Mouse (Mus musculus) bone marrow, adult 2 months (tissue): ENCODE results near the gene Faf1. TPM values are rescaled to one million over a fixed set of nuclear protein-coding genes. Genes with fewer than 3 reads are reported as not detected.

Experiments used
- H3K27ac ChIP-seq: fragments of 200-500 bp; 2 replicates; pipeline ENCODE4 v1.5.1; 2012; ENCODE audit warnings: low read depth, mild to moderate bottlenecking, control low read depth, inconsistent platforms, low read length; ENCODE audit not compliant: control insufficient read depth, poor library complexity, insufficient read depth
- H3K4me1 ChIP-seq: fragments of 200-500 bp; 2 replicates; pipeline ENCODE4 v1.6.1; 2011; ENCODE audit warnings: low read length; ENCODE audit not compliant: control insufficient read depth, insufficient read depth
- H3K4me3 ChIP-seq: fragments of 200-500 bp; replicated peaks from 2 replicates; pipeline ENCODE3; 2011; ENCODE audit warnings: mild to moderate bottlenecking, low read depth, low read length, control low read depth; ENCODE audit not compliant: control insufficient read depth
- CTCF ChIP-seq: fragments of 200-500 bp; IDR thresholded peaks from 2 replicates; pipeline ENCODE4 v1.5.1; 2011; ENCODE audit warnings: low read length, control low read depth; ENCODE audit not compliant: control insufficient read depth, insufficient read depth
- POLR2A ChIP-seq: fragments of 200-500 bp; IDR thresholded peaks from 2 replicates; pipeline ENCODE4 v1.6.1; 2011; ENCODE audit warnings: low read depth, mild to moderate bottlenecking, control low read depth, low read length, borderline replicate concordance; ENCODE audit not compliant: control insufficient read depth
- WGBS: fragments of 180-500 bp; shearing (Covaris S2); methylation state at CpG from one replicate; pipeline ENCODE4 v1.1.7; 2018; 5-methylcytosine and 5-hydroxymethylcytosine counted together
- polyA plus RNA-seq: library from polyadenylated mRNA; stranded (reverse); fragments of >200 nt; gene quantifications from 2 replicates; pipeline ENCODE4 v1.2.4, GENCODE M21; 2011; ENCODE audit warnings: low replicate concordance; ENCODE audit not compliant: missing spikeins, insufficient read depth, insufficient read length

The Faf1 gene
- polyA plus RNA-seq, 1 experiment = 22.5 TPM

DNA sequence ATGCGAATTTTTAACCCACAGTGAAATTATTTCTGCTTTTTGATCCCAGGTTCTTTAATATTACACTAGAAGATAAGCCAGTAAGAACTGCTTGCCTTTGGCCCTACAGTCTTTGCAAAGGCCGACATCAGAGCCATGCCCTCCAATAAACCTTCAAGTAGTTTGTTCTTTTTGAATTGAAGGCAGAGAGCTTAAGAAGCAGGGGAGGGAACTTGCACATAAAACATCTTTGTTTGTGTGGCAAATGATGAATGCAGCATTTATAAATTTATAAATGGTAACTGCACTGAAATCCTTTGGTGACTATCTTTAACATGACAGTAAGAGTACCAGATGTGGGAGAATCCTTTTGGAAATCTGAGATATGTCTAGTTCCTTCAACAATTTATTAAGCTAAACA, 16.8 kb upstream of the Faf1 start:
- H3K27ac ChIP-seq = no peak overlapping the region
- WGBS = 86% methylated on average over 2 of the region's 2 CpGs
- H3K4me1 ChIP-seq = no peaks in the 10 kb centered on the region
- no peak overlapping the region for H3K4me3 ChIP-seq
- TF ChIP-seq CTCF = no peak
- TF ChIP-seq POLR2A = no peak

GRCm38 (mm10) chr4:109660568-109660967, 15.8 kb upstream of the Faf1 start:
- 92% methylated on average over 3 of the region's 3 CpGs for WGBS
- no peaks in the 10 kb centered on the region for H3K4me1 ChIP-seq
- no peak overlapping the region for H3K4me3 ChIP-seq
- TF ChIP-seq POLR2A = no peak
- TF ChIP-seq CTCF = no peak
- H3K27ac ChIP-seq = no peak overlapping the region

- no peaks in the 10 kb centered on the region for H3K4me1 ChIP-seq
- no peak for TF ChIP-seq POLR2A
- TF ChIP-seq CTCF = no peak
- WGBS = 89% methylated on average over 5 of the region's 5 CpGs
Observed at GRCm38 (mm10) chr4:109661183-109661582, 15.2 kb upstream of the Faf1 start.

DNA sequence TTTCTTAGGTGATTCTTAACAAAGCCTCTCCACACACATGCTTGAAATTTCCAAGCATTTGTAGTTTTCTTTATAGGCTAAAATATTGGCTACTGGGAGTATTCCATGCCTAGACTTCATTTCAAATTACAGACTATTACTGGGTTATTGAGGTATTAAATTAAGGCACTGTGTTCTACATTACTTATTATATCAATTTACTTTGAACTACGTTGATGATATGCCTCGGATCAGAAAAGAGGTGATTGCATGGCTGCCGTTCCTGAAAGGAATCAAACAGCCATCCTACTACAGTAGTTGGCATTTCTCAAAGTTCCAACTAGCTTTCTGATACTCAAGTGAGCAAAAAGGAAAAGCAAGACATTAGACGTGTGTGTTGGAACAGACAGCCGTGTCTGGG, 14.1 kb upstream of the Faf1 start:
- Histone ChIP-seq H3K27ac (no peak overlapping the region), H3K4me3 (no peak overlapping the region), H3K4me1 (no peaks in the 10 kb centered on the region)
- TF ChIP-seq POLR2A (no peak), CTCF (no peak)
- 84% methylated on average over 5 of the region's 5 CpGs for WGBS

More at GRCm38 (mm10) chr4:109661183-109661582, 15.2 kb upstream of the Faf1 start:
- Histone ChIP-seq H3K27ac (no peak overlapping the region), H3K4me3 (no peak overlapping the region)

- 27% methylated on average over 5 of the region's 5 CpGs for WGBS
- Histone ChIP-seq H3K4me1 (no peaks in the 10 kb centered on the region; the same call in 1 of the 2 replicates), H3K27ac (no peak overlapping the region), H3K4me3 (peak overlapping the region; percentile 95)
- TF ChIP-seq CTCF (no peak), POLR2A (no peak)
Observed at GRCm38 (mm10) chr4:109664091-109664490, 12.3 kb upstream of the Faf1 start.

DNA sequence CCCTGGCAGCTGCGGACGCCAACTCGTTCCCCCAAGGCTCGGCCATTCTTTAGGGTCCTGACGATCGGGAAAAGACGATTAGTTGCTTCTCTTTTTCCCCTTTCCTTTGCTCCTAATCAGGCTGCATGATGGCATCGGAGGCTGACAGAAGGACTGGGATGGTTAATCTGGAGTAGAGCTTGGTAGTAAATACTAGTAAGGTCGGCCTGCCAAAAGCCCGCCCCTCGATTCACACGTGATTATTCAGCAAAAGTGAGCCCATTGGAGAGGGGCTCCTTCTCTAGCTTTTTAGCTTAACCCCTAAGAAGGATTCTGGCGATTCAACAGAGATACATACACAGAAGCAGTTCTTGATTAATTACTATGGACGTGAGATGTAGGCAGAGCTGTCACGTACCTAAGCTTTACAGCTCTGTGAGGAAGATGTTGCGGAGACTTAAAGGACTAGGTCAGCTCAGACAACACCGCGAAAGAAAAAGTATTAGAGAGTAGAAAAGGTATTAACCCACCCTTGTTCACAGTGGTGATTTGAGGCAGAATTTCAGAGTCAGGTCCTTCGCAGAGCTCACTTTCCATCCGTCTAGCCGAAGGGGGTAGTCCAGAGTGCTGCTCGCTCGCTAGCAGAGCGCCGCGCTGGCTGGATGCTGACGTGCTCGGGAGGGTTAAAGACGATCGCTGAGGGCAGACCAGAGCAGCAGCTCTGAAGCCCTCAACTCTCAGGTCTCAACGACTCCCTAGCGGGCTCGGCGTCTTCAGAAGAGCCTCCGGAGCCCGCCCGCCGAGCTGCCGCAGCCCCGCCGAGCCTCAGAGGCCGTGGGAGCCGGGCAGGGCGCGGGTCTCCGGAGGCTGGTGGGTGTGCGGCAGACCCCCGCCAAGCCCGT, 11.0 kb upstream of the Faf1 start:
- Histone ChIP-seq H3K27ac (peak overlapping the region; percentile 100), H3K4me3 (peak overlapping the region; percentile 95), H3K4me1 (no peaks in the 10 kb centered on the region; the same call in 1 of the 2 replicates)
- TF ChIP-seq POLR2A = peak; percentile 48; the same call in 1 of the 2 replicates
- 0 out of 2 replicates have a peak, but pooled peaks have one; percentile 2 for TF ChIP-seq CTCF
- under 1% methylated on average over 49 of the region's 49 CpGs for WGBS

DNA sequence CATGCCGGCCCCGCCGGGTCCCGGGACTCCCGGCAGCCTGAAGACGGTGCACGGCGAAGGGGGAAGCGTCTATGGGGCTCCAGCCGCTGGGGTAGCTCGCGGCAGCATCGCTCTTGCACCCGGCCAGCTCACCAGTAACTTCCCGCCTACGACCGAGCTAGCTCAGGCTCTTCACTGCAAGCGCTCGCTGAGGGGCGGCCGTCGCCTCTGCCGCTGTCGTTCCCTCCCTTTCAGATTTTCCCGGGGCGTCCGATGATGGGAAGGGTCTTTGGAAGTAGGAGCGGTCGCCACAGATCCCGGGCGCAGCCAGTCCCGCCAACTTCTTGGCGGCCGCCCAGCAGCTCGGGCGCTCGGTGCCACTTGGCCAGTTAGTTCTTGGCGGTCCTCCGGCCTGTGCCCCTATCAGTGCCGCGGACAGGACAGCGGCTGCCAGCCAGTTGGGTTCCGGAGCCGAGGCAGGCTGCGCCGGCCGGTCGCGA, 10.4 kb upstream of the Faf1 start:
- WGBS = 1% methylated on average over 49 of the region's 49 CpGs
- TF ChIP-seq CTCF (no peak), POLR2A (peak; percentile 24; the same call in 1 of the 2 replicates)
- H3K4me3 ChIP-seq = peak overlapping the region; percentile 95
- peak overlapping the region; percentile 100 for H3K27ac ChIP-seq
- H3K4me1 ChIP-seq = no peaks in the 10 kb centered on the region; the same call in 1 of the 2 replicates

DNA sequence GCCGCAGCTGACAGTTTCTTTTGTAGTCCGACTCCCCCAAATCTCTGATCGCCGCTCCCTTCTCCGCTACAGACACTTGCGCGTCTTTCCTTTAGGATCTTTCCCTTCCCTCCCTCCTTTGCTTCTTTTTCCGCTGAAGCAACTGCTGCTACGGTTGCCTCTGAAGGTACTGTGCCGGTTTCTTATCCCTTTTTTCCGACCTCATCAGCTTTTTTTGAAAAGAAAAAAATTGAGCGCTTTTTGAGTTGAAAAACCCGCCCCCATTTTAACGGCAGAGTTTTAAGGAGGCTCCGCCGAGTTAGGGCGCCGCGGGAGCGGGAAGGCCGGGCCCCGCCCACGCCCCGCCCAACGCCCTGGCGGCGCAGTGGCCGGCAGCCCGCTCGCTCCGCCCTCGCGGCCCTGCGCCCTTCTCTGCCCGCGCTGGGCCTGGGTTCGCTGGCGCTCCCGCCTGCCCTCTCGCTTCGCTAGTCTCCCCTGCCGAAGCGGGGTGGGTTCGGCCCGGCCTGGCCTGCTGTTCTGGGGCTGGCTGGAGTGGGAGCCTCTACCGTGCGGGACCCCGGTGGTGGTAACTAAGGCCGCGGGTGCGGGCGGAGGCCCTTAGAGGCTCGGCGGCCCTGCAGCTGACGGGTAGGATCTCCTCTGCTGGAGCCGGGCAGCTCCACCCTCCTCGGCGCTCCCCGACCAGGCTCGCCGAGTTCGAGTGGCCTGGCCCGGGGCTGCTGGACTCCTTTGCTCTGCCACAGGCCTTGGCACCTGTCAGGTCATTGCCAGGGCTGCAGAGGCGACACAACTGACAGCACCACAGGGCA, 9.7 kb upstream of the Faf1 start, which contains the start of gene Cdkn2c:
Cdkn2c (minus strand) TSS at position 729 of the 809 bp plus-strand sequence.
- H3K27ac ChIP-seq = peak within 1 kb of the TSS; percentile 100
- TF ChIP-seq POLR2A (peak; percentile 95), CTCF (no peak)
- H3K4me3 ChIP-seq = peak within 1 kb of the TSS; percentile 95
- no peaks in the 10 kb centered on the region; the same call in 1 of the 2 replicates for H3K4me1 ChIP-seq
- WGBS = under 1% methylated on average over 64 of the region's 64 CpGs

DNA sequence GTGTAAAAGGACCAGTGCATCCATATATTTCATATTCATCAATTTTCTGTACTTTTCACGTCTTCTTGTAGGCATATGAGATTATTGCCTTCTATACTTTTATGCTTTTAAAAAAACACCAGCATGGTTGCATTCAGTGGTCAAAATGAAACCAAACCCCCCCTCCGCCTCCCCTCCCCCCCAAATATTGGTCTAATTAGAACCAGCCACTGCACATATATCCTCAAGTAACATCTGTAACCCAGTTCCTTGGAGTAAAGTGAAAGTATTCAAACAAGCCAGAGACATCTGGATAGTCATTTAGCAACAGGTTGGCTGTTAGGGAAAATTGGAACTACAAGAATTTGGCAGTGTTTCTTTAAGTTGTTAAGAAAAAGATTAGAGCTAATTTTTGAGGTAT, 8.9 kb upstream of the Faf1 start:
- TF ChIP-seq POLR2A (no peak), CTCF (no peak)
- no peak overlapping the region for H3K4me3 ChIP-seq
- no peak overlapping the region for H3K27ac ChIP-seq
- no peaks in the 10 kb centered on the region; the same call in 1 of the 2 replicates for H3K4me1 ChIP-seq
- WGBS = 40% methylated on average over 2 of the region's 2 CpGs
